Mouse (Mus musculus) ES-E14 (cell line): ENCODE measurements around the gene Oas1g. TPM values are rescaled to one million over a fixed set of nuclear protein-coding genes. Genes with fewer than 3 reads are reported as not detected.
"Not testable (repeated sequence)": the region's sequence is repeated elsewhere in the genome, so short reads cannot be mapped to it uniquely, and the experiment has no call there.

Experiments
- DNase-seq: peaks from one replicate; pipeline ENCODE4 v3.0.0-alpha.2; 2013; ENCODE audit warnings: low read depth, low spot score
- H3K27ac ChIP-seq: 2 replicates; pipeline ENCODE4 v1.5.1; 2012; ENCODE audit warnings: low read depth, mild to moderate bottlenecking, low read length, moderate library complexity, mixed read lengths; ENCODE audit not compliant: poor library complexity, insufficient read depth, severe bottlenecking
- H3K36me3 ChIP-seq: 2 replicates; pipeline ENCODE4 v1.6.1; 2012; ENCODE audit warnings: mild to moderate bottlenecking, low read length, moderate library complexity, mixed read lengths; ENCODE audit not compliant: control insufficient read depth, poor library complexity, insufficient read depth, severe bottlenecking
- H3K4me1 ChIP-seq, 2 experiments: fragments of 150-350 bp in 1 of 2; sonication (generic) in 1 of 2; 2 replicates each; pipeline ENCODE4 v1.6.1; 2012; ENCODE audit warnings: low read length in 2 of 2, mild to moderate bottlenecking in 1 of 2, mixed read lengths in 1 of 2; ENCODE audit not compliant: control insufficient read depth in 2 of 2, insufficient read depth in 2 of 2, poor library complexity in 1 of 2
- H3K4me3 ChIP-seq, 2 experiments: fragments of 150-350 bp in 1 of 2; sonication (generic) in 1 of 2; 2 replicates each; pipeline ENCODE4 v1.5.1; 2012; ENCODE audit warnings: low read length in 2 of 2, low read depth in 1 of 2, mild to moderate bottlenecking in 1 of 2, mixed read lengths in 1 of 2; ENCODE audit not compliant: insufficient read depth in 1 of 2, poor library complexity in 1 of 2, severe bottlenecking in 1 of 2
- H3K9ac ChIP-seq: 2 replicates; pipeline ENCODE4 v1.6.1; 2012; ENCODE audit warnings: low read depth, mild to moderate bottlenecking, low read length, mixed read lengths; ENCODE audit not compliant: poor library complexity, insufficient read depth, severe bottlenecking
- H3K9me3 ChIP-seq: fragments of 150-350 bp; sonication (generic); 2 replicates; pipeline ENCODE4 v1.6.1; 2012; ENCODE audit warnings: low read depth, mild to moderate bottlenecking, low read length; ENCODE audit not compliant: control insufficient read depth, insufficient read depth
- CHD2 ChIP-seq: IDR thresholded peaks from 2 replicates; pipeline ENCODE4 v1.6.1; 2014; ENCODE audit warnings: mild to moderate bottlenecking, low read depth, low read length, inconsistent platforms
- HCFC1 ChIP-seq: IDR thresholded peaks from 2 replicates; pipeline ENCODE4 v1.6.1; 2012; ENCODE audit warnings: low read length, inconsistent platforms, borderline replicate concordance; ENCODE audit not compliant: insufficient read depth
- MAFK ChIP-seq: IDR thresholded peaks from 2 replicates; pipeline ENCODE4 v1.6.1; 2014; ENCODE audit warnings: mild to moderate bottlenecking, low read depth, low read length, inconsistent platforms; ENCODE audit not compliant: insufficient read depth
- ZC3H11A ChIP-seq: IDR thresholded peaks from 2 replicates; pipeline ENCODE4 v1.6.1; 2012; ENCODE audit warnings: low read depth, mild to moderate bottlenecking, inconsistent platforms, low read length, borderline replicate concordance
- ZNF384 ChIP-seq: IDR thresholded peaks from 2 replicates; pipeline ENCODE4 v1.6.1; 2012; ENCODE audit warnings: low read depth, low read length, inconsistent platforms
- in situ Hi-C, 2 experiments: fragments of 600-800 bp; cut with MboI; formaldehyde crosslinking; loops; one replicate each; pipeline ENCODE4 v1.15.1; 2025; ENCODE audit warnings: low sequenced_read_pairs in 2 of 2, inconsistent platforms in 1 of 2; ENCODE audit not compliant: unreplicated experiment in 2 of 2
- total RNA-seq: library from RNA; depleted of rRNA; stranded (reverse); fragments of 300-350 nt; gene quantifications from 2 replicates; pipeline ENCODE4 v1.2.3, GENCODE M21; 2012

Oas1g gene
- total RNA-seq, 1 experiment, result 9.1 TPM

DNA sequence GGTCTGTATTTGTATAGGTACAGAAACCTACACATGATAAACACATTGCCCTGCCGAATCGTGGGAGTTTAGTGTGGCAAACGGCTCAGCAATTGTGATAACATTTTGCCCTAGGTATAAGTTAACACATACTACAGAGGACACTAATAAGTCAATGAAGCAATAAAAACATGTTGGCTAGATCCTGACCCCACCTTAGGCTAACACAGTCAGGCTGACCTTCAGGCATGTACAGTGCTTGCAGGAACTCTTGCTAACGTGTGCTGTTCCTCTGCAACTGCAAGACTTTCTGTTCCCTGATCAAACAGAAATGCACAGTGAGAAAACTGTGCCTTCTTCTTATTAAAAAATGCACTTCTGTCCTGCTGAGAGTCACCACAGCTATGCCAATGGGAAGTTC, 36.6 kb upstream of the Oas1g start:
- no peaks in the 10 kb centered on the region for H3K9me3 ChIP-seq
- TF ChIP-seq ZNF384 (no peak), ZC3H11A (no peak), HCFC1 (no peak), CHD2 (no peak), MAFK (no peak)
- H3K9ac ChIP-seq, result no peak overlapping the region
- no peaks in the 10 kb centered on the region for H3K36me3 ChIP-seq
- no peaks in the 10 kb centered on the region for H3K4me1 ChIP-seq
- no peak for DNase-seq
- in situ Hi-C loops, result no loop called here
- no peak overlapping the region for H3K27ac ChIP-seq
- no peak overlapping the region for H3K4me3 ChIP-seq

DNA sequence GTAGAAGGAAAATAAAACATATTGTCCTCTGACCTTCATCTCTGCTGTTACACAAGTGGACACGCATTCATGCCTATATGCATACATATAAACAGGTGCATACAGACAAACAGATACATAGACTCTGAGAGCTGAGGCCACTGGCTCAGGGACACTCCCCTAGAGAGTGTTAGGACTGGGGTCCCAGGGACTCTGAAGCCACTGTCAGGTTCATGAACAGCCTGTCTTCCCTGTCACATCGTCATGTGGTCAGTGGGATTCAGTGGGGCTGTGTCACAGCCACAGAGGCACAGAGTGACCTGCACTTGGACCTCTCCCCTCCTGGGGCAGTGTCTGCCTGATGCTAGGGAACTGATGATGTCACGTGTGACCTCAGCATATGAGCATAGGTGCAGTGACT, 32.9 kb upstream of the Oas1g start:
- in situ Hi-C loops, result no loop called here
- no peaks in the 10 kb centered on the region for H3K9me3 ChIP-seq
- TF ChIP-seq MAFK (no peak), CHD2 (no peak), ZNF384 (no peak), ZC3H11A (no peak), HCFC1 (no peak)
- no peaks in the 10 kb centered on the region for H3K4me1 ChIP-seq
- H3K36me3 ChIP-seq, result no peaks in the 10 kb centered on the region
- DNase-seq, result no peak
- H3K9ac ChIP-seq, result no peak overlapping the region
- H3K4me3 ChIP-seq, result no peak overlapping the region
- no peak overlapping the region; the same call in 1 of the 2 replicates for H3K27ac ChIP-seq

DNA sequence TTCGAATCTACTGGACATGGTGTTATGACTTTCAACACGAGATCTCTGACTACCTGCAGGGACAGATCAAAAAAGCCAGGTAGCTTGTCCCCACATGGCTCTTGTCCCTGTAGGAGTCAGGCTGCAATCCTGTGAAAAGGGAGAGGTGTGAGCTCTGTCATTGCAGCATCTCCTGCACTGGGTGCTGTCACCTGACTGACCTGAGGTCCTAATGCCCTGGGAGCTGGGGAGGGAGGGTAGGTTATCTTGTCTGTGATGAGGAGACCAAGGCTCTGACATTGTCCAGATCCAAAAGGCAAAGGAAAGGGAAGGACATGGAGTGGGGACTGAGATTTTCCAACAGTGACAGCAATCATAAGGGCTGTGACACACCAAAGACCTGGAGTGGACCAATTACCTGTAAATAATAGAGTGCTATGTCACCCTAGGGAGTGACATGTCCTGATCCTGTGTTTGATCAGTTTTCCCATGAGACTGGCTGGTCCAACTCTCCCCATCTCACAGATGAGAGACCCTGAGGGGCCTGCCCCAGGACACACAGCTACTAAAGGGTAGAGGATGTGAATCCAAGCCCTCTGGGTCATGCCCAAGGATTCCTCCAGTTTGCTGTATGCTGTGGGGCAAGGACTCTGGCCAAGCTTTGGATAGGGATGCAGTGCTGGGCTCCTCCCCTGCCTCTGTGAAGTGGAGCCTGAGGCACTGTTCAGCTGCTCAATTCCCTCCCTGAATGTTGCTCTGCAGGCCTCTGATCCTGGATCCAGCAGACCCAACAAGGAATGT, 31.9 kb upstream of the Oas1g start:
- DNase-seq, H3K4me1 ChIP-seq, H3K9ac ChIP-seq, H3K4me3 ChIP-seq, in situ Hi-C loops, H3K36me3 ChIP-seq, H3K9me3 ChIP-seq, H3K27ac ChIP-seq: not testable (repeated sequence)

DNA sequence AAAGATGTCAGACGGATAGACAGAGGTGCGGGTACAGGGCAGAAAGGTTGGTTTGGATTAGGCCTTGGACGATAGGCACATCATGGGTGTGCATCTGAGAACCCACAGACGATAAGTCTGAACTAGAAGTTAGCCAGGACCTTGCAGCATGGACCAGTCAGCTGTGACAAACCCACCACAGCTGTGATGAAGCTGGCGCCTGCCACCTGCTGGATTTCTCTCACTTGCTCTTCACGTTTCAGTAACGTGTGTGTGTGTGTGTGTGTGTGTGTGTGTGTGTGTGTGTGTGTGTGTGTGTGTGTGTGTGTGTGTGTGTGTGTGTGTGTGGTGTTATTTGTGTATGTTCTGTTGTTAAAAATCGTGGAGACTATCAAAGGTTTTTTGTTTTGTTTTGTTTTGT, 26.8 kb upstream of the Oas1g start, which contains the start of gene Oas1d:
Gene Oas1d, plus strand, starts transcription at position 333 of the 400 bp plus-strand sequence.
- H3K4me1 ChIP-seq, H3K4me3 ChIP-seq, in situ Hi-C loops, DNase-seq, H3K9ac ChIP-seq, H3K36me3 ChIP-seq, H3K9me3 ChIP-seq, H3K27ac ChIP-seq: not testable (repeated sequence)

DNA sequence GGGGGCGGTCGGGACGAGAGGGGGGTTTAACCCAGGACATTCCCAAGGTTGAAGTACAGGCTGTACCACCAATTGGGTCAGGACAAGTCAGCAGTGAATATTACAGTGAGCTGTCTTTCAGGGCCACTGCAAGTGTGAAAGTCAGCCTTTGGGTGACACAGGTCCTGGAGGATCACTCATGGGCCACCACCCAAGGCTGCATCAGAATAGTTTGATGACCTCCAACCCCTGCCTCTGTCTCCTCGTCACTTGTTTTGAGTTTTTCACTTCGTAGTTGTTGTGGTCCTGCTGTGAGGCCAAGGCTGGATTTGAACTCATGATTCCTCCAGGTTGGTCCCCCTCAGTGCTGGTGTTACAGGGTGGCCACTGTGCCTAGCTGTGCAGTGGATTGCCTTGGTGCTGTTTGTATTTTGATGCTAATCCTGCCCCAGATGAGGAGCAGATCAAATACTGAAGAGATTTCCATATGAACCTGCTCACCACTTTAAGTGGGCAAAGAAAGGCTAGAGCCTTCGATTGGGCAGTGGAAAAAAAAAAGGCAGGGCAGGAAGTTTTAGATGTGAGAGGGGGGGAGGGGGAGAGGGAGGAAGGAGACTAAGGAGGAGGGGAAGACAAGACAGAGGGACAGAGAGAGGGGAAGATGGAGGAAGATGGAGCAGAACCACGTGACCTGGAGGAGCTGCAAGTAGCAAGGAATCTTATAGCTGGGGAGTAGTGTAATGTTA, 20.9 kb upstream of the Oas1g start:
- Histone ChIP-seq H3K4me3 (no peak overlapping the region), H3K4me1 (peaks cover 2 to 11% of the 10 kb centered on the region in 2 experiments; a peak in 1 of 4 replicates), H3K36me3 (no peaks in the 10 kb centered on the region), H3K27ac (peak overlapping the region; percentile 10; the same call in 1 of the 2 replicates), H3K9ac (no peak overlapping the region), H3K9me3 (no peaks in the 10 kb centered on the region)
- TF ChIP-seq CHD2 (no peak), ZC3H11A (no peak), MAFK (no peak), ZNF384 (no peak), HCFC1 (no peak)
- DNase-seq, result no peak
- in situ Hi-C loops, result no loop called here

DNA sequence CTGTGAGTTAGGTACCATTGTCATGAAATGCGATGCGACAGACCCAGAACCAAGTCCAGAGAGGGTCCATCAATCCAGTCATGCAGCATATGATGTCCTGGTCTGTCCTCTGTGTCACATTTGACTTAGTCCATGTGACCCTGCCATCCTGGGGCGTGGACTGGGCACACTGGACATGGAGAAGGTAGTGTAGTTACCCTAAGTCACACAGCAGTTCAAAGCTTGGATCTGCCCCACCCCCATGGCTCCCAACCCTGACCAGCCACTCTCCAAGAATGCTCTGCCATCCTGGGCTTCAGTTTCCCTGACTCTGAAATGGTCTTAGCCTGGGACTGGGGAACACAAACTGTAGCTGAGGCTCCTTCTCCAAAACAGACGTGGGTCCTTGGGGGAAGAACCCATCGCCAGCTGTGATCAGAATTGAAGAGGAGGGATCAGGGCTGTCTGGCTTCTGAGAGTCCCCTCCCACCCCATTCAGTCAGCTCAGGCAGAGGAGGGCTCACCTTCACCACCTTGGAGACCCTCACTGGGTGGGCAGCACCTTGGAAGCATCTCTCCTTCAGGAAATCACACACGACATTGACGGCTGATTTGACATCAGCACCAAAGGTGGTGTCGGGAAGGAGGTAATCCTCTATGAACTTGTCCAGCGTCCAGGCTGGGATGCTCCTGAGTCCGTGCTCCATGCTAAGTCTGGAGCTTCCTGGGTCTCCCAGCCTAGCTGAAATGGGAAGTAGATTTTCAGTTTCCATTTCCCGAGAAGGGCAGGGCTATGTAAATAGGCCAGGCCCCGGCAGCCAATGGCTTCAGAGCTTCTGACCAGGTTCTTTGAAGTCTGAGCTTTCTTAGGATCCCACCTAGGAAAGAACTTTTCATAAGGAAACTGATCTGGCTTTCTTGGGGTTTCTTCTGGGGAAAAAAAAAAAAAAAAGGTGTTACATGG, 19.6 kb upstream of the Oas1g start, which contains the start of gene Oas1a:
Gene Oas1a, minus strand, starts transcription at position 731 of the 943 bp plus-strand sequence.
- H3K9ac ChIP-seq, in situ Hi-C loops, DNase-seq, H3K9me3 ChIP-seq, H3K36me3 ChIP-seq: not testable (repeated sequence)
- Histone ChIP-seq H3K4me3 (peak within 1 kb of the TSS; percentile 1 to 54; a peak in 3 of 4 replicates), H3K27ac (peak within 1 kb of the TSS; percentile 33; the same call in 1 of the 2 replicates), H3K4me1 (peaks cover 2 to 11% of the 10 kb centered on the region in 2 experiments; a peak in 1 of 4 replicates)
